Mouse (Mus musculus): ENCODE data around the gene Ccdc58. TPM values are rescaled to one million over a fixed set of nuclear protein-coding genes. Genes with fewer than 3 reads are reported as not detected.
"Not testable (repeated sequence)": the region's sequence is repeated elsewhere in the genome, so short reads cannot be mapped to it uniquely, and the experiment has no call there.

Ccdc58 gene
- polyA plus RNA-seq, 1 experiment from 2014 or later = 73.2 TPM

- Histone ChIP-seq H3K27me3 (replicated peaks) (no peaks in the 10 kb centered on the region), H3K4me3 (no peak overlapping the region), H3K4me2 (no peak overlapping the region), H3K27ac (peak overlapping the region; percentile 21; the same call in 1 of the 2 replicates), H3K4me1 (peaks cover 35% of the 10 kb centered on the region), H3K9me3 (replicated peaks) (no peaks in the 10 kb centered on the region), H3K9ac (no peak overlapping the region), H3K36me3 (peaks cover 42% of the 10 kb centered on the region)
- ATAC-seq = no peak
- WGBS (ENCODE audit: insufficient replicate concordance) = 56% methylated on average over 8 of the region's 8 CpGs
Observed at GRCm38 (mm10) chr16:36057933-36058475, 13.5 kb upstream of the Ccdc58 start.

- not testable (repeated sequence) for H3K9me3 ChIP-seq (replicated peaks); H3K4me3 ChIP-seq; H3K9ac ChIP-seq; H3K4me2 ChIP-seq; H3K27me3 ChIP-seq (replicated peaks); ATAC-seq
- WGBS (ENCODE audit: insufficient replicate concordance) = 42% methylated on average over 1 of the region's 1 CpGs
- H3K27ac ChIP-seq = peak overlapping the region; percentile 69
- H3K36me3 ChIP-seq = peaks cover 29% of the 10 kb centered on the region
- peaks cover 61% of the 10 kb centered on the region for H3K4me1 ChIP-seq
Observed at GRCm38 (mm10) chr16:36062534-36062933, 9.0 kb upstream of the Ccdc58 start.

GRCm38 (mm10) chr16:36063315-36063714, 8.2 kb upstream of the Ccdc58 start:
- Histone ChIP-seq H3K4me2 (no peak overlapping the region), H3K9ac (no peak overlapping the region), H3K4me1 (peaks cover 65% of the 10 kb centered on the region), H3K9me3 (replicated peaks) (no peaks in the 10 kb centered on the region), H3K27ac (peak overlapping the region; percentile 69), H3K4me3 (no peak overlapping the region), H3K27me3 (replicated peaks) (no peaks in the 10 kb centered on the region), H3K36me3 (peaks cover 35% of the 10 kb centered on the region)
- 82% methylated on average over 2 of the region's 2 CpGs for WGBS (ENCODE audit: insufficient replicate concordance)
- no peak for ATAC-seq

GRCm38 (mm10) chr16:36064904-36065303, 6.6 kb upstream of the Ccdc58 start:
- Histone ChIP-seq H3K4me3 (no peak overlapping the region), H3K4me1 (peaks cover 68% of the 10 kb centered on the region), H3K36me3 (peaks cover 47% of the 10 kb centered on the region), H3K27ac (no peak overlapping the region), H3K9ac (no peak overlapping the region), H3K4me2 (no peak overlapping the region), H3K9me3 (replicated peaks) (no peaks in the 10 kb centered on the region), H3K27me3 (replicated peaks) (no peaks in the 10 kb centered on the region)
- 77% methylated on average over 5 of the region's 5 CpGs for WGBS (ENCODE audit: insufficient replicate concordance)
- no peak for ATAC-seq

GRCm38 (mm10) chr16:36067694-36068093, 3.8 kb upstream of the Ccdc58 start:
- H3K9ac ChIP-seq = no peak overlapping the region
- no peak overlapping the region for H3K4me2 ChIP-seq
- no peaks in the 10 kb centered on the region for H3K27me3 ChIP-seq (replicated peaks)
- H3K27ac ChIP-seq = no peak overlapping the region
- peaks cover 38% of the 10 kb centered on the region for H3K36me3 ChIP-seq
- H3K9me3 ChIP-seq (replicated peaks) = no peaks in the 10 kb centered on the region
- no peak overlapping the region for H3K4me3 ChIP-seq
- ATAC-seq = no peak
- 48% methylated on average over 2 of the region's 2 CpGs for WGBS (ENCODE audit: insufficient replicate concordance)
- H3K4me1 ChIP-seq = peaks cover 63% of the 10 kb centered on the region

GRCm38 (mm10) chr16:36068356-36068755, 3.1 kb upstream of the Ccdc58 start:
- H3K4me3 ChIP-seq = no peak overlapping the region

GRCm38 (mm10) chr16:36069819-36070575, 1.5 kb upstream of the Ccdc58 start:
- H3K4me3 ChIP-seq = peak overlapping the region; percentile 84
- ATAC-seq = no peak
- WGBS (ENCODE audit: insufficient replicate concordance) = 46% methylated on average over 9 of the region's 9 CpGs
- H3K27me3 ChIP-seq (replicated peaks) = no peaks in the 10 kb centered on the region
- H3K9me3 ChIP-seq (replicated peaks) = no peaks in the 10 kb centered on the region
- H3K36me3 ChIP-seq = peaks cover 41% of the 10 kb centered on the region
- peak overlapping the region; percentile 90 for H3K9ac ChIP-seq
- no peak overlapping the region for H3K27ac ChIP-seq
- peak overlapping the region; percentile 85 for H3K4me2 ChIP-seq
- peaks cover 47% of the 10 kb centered on the region for H3K4me1 ChIP-seq

More at GRCm38 (mm10) chr16:36068356-36068755, 3.1 kb upstream of the Ccdc58 start:
- 74% methylated on average over 3 of the region's 3 CpGs for WGBS (ENCODE audit: insufficient replicate concordance)
- no peak overlapping the region for H3K9ac ChIP-seq
- H3K4me1 ChIP-seq = peaks cover 59% of the 10 kb centered on the region
- H3K27ac ChIP-seq = no peak overlapping the region
- no peak for ATAC-seq
- 0 out of 2 replicates have a peak overlapping the region, but pooled peaks have one; percentile 85 for H3K4me2 ChIP-seq
- peaks cover 35% of the 10 kb centered on the region for H3K36me3 ChIP-seq
- H3K9me3 ChIP-seq (replicated peaks) = no peaks in the 10 kb centered on the region
- no peaks in the 10 kb centered on the region for H3K27me3 ChIP-seq (replicated peaks)

- WGBS (ENCODE audit: insufficient replicate concordance) = 0% methylated on average over 16 of the region's 16 CpGs
- peak overlapping the region; percentile 96 for H3K27ac ChIP-seq
- peak overlapping the region; percentile 85 for H3K4me2 ChIP-seq
- peak overlapping the region; percentile 90 for H3K9ac ChIP-seq
- H3K4me1 ChIP-seq = peaks cover 47% of the 10 kb centered on the region
- H3K27me3 ChIP-seq (replicated peaks) = no peaks in the 10 kb centered on the region
- H3K4me3 ChIP-seq = peak overlapping the region; percentile 84
- H3K36me3 ChIP-seq = peaks cover 44% of the 10 kb centered on the region
- ATAC-seq = peak; percentile 45
- H3K9me3 ChIP-seq (replicated peaks) = no peaks in the 10 kb centered on the region
Observed at GRCm38 (mm10) chr16:36071071-36071449, 425 bp upstream of the Ccdc58 start.

- Histone ChIP-seq H3K36me3 (peaks cover 34% of the 10 kb centered on the region), H3K4me3 (peak overlapping the region; percentile 84), H3K27ac (peak overlapping the region; percentile 96), H3K4me2 (peak overlapping the region; percentile 85), H3K4me1 (peaks cover 38% of the 10 kb centered on the region), H3K9ac (peak overlapping the region; percentile 90), H3K9me3 (replicated peaks) (no peaks in the 10 kb centered on the region), H3K27me3 (replicated peaks) (no peaks in the 10 kb centered on the region)
- ATAC-seq = no peak
- WGBS (ENCODE audit: insufficient replicate concordance) = 20% methylated on average over 8 of the region's 8 CpGs
Observed at GRCm38 (mm10) chr16:36072410-36073011, 1.0 kb downstream of the Ccdc58 start.

GRCm38 (mm10) chr16:36074772-36075171, 3.3 kb downstream of the Ccdc58 start:
- Histone ChIP-seq H3K27me3 (replicated peaks) (no peaks in the 10 kb centered on the region), H3K9ac (no peak overlapping the region), H3K27ac (no peak overlapping the region), H3K36me3 (peaks cover 20% of the 10 kb centered on the region), H3K4me2 (no peak overlapping the region), H3K4me1 (peaks cover 15% of the 10 kb centered on the region), H3K9me3 (replicated peaks) (no peaks in the 10 kb centered on the region), H3K4me3 (no peak overlapping the region)
- WGBS (ENCODE audit: insufficient replicate concordance) = 83% methylated on average over 3 of the region's 3 CpGs
- no peak for ATAC-seq

GRCm38 (mm10) chr16:36079916-36080315, 8.4 kb downstream of the Ccdc58 start:
- H3K4me3 ChIP-seq = no peak overlapping the region
- no peak for ATAC-seq
- peaks cover 37% of the 10 kb centered on the region for H3K36me3 ChIP-seq
- H3K4me1 ChIP-seq = no peaks in the 10 kb centered on the region
- WGBS (ENCODE audit: insufficient replicate concordance) = 89% methylated on average over 3 of the region's 3 CpGs
- H3K27ac ChIP-seq = no peak overlapping the region
- H3K4me2 ChIP-seq = no peak overlapping the region
- H3K27me3 ChIP-seq (replicated peaks) = no peaks in the 10 kb centered on the region
- H3K9me3 ChIP-seq (replicated peaks) = no peaks in the 10 kb centered on the region
- no peak overlapping the region for H3K9ac ChIP-seq

- Histone ChIP-seq H3K36me3 (peaks cover 89% of the 10 kb centered on the region), H3K4me3 (no peak overlapping the region), H3K9me3 (replicated peaks) (no peaks in the 10 kb centered on the region), H3K4me2 (no peak overlapping the region), H3K27me3 (replicated peaks) (no peaks in the 10 kb centered on the region), H3K9ac (no peak overlapping the region), H3K4me1 (0 out of 2 replicates have a peak, but pooled peaks cover 7% of the 10 kb centered on the region), H3K27ac (peak overlapping the region; percentile 36; the same call in 1 of the 2 replicates)
- peak; percentile 74 for ATAC-seq
- WGBS (ENCODE audit: insufficient replicate concordance) = 68% methylated on average over 4 of the region's 4 CpGs
Observed at GRCm38 (mm10) chr16:36087846-36088245, 16.4 kb downstream of the Ccdc58 start.

Measured in liver, embryonic 12.5 days (tissue).